Mouse (Mus musculus) sigmoid colon, adult 10 weeks (tissue): ENCODE measurements around the gene Cdh22. TPM values are rescaled to one million over a fixed set of nuclear protein-coding genes. Genes with fewer than 3 reads are reported as not detected.

Source experiments
- polyA plus RNA-seq: library from polyadenylated mRNA; stranded (reverse); fragments of 350-450 nt; fragmentation: Illumina TruSeq; extraction: RNeasy Lipid Tissue Mini Kit (QIAGEN cat#74804); gene quantifications from one replicate; pipeline ENCODE4 v1.2.3, GENCODE M21; 2014; ENCODE audit warnings: low read depth, low replicate concordance

Cdh22 gene
- polyA plus RNA-seq = not detected

DNA sequence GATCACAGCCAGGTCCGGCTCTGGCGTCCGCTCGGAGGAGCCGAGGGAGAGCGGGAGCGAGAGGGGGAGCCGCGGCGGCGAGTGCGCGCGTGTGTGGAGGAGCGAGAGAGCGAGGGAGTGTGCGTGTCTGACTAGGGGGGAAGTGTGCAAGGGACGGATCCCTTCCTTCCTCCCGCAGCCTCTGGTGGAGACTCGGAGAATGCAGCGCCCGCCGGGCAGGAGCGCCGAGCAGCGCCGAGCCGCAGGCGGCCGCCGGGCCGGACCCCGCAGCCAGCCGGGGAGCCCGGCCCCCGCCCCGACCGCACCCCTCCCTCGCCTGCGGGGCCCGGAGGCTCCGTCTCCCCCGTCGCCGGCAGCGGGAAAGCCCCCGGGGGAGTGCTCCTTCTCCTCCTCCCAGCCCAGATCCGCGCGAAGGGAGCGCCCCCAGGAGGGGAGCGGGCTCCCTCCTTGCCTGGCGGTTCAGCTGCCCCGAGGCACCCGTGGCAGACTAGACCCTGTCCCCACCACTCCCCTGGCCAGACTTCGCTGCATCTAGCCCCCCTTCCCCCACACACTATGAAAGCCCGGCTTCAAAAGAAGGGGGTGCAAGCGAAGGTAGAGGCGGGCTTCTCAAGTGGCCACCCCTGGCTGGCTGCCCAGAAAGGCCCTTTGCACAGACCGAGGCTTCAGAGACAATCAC, at the start of gene Cdh22:
TSS of gene Cdh22 (minus strand) at position 241 of the 679 bp plus-strand sequence.

DNA sequence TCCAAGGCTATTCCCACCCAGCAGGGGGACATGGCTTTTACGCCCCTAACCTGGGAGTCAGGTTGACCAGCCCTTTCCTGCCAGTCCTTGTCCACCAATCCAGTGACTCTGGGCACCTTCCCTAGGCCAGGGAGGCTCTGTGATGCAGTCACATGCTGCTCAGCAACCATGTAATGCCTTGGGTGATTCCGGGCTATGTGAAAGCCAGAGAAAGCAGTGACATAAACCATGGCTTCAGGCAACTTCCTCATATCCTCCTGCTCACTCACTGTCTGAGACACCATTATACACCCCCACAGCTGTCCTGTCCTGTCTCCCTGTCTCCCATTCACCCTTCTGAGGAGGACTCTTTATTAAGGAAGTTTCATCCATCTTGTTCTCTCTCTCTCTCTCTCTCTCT, 144.0 kb downstream of the Cdh22 start, which contains the start of gene 1700025C18Rik:
TSS of gene 1700025C18Rik (minus strand) at position 101 of the 400 bp plus-strand sequence.

Other genes with a start within 250 kb of the Cdh22 start
- gene Ncoa5, start 200.0 kb downstream of the Cdh22 start, polyA plus RNA-seq = 13.0 TPM
- gene Cd40, start 179.2 kb downstream of the Cdh22 start, polyA plus RNA-seq = 0.88 TPM
- not detected for gene 1700025C18Rik, start 144.1 kb downstream of the Cdh22 start, polyA plus RNA-seq
- gene Slc35c2, start 53.0 kb upstream of the Cdh22 start, polyA plus RNA-seq = 2.8 TPM
- 4.4 TPM for gene Elmo2, start 91.6 kb upstream of the Cdh22 start, polyA plus RNA-seq
- gene Zfp663, start 133.9 kb upstream of the Cdh22 start, polyA plus RNA-seq = not detected
- 1.4 TPM for gene Zfp334, start 153.4 kb upstream of the Cdh22 start, polyA plus RNA-seq
- gene Ocstamp, start 165.6 kb upstream of the Cdh22 start, polyA plus RNA-seq = not detected
- not detected for gene Slc13a3, start 238.4 kb upstream of the Cdh22 start, polyA plus RNA-seq